Mouse (Mus musculus): ENCODE measurements at regions not wholly inside any gene's neighbourhood (a gene's known extent, or its start where the extent isn't known, plus 50 kb on each side); places are given as distances from the start of the nearest gene placed in this dataset.

DNA sequence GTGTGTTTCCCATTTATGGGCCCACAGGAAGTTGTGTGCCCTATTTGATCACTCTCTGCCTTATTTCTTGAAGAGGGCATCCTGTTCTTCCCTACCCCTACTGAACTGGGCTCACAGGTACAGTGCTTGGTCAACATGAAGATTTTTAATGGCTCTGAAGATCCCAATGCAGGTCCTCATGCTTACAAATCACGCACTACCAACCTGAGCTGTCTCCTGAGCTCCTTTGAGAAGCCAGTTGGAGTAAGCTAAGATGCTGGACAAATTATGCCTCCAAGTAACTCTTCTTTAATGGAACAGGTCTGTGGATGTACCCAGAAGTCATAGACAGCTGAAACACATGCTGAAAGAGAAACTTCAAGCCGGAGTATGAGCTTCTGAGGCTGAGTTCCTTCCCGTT, 2889.0 kb upstream of the Gm7489 start:
- TF ChIP-seq POLR2A (IDR thresholded peaks at IDR 0.05; ENCODE audit: low read depth, low read length) (no peak), CTCF (IDR thresholded peaks at IDR 0.05; ENCODE audit: borderline replicate concordance, insufficient read depth, low read length) (no peak)

All from embryonic fibroblast, embryonic 13.5 days (primary cell).